Mouse (Mus musculus) midbrain, embryonic 14.5 days (tissue): Measurements from ENCODE around the gene Clstn1. TPM values are rescaled to one million over a fixed set of nuclear protein-coding genes. Genes with fewer than 3 reads are reported as not detected.

Experiments
- ATAC-seq: fragments of 200-750 bp; cut with Nextera tagmentation; 2 replicates; pipeline ENCODE4 v1.8.0; 2017; ENCODE audit warnings: moderate number of reproducible peaks, moderate library complexity; ENCODE audit not compliant: low FRiP score, low TSS enrichment
- DNase-seq: peaks from one replicate; pipeline ENCODE4 v3.0.0-alpha.2; 2015
- H3K27ac ChIP-seq: fragments of 300-500 bp; sonication (generic); replicated peaks from 2 replicates; pipeline ENCODE4 v1.5.1; 2014; ENCODE audit warnings: mild to moderate bottlenecking, low read depth, low read length, moderate library complexity
- H3K27me3 ChIP-seq: fragments of 300-500 bp; sonication (generic); 2 replicates; pipeline ENCODE4 v1.6.1; 2014; ENCODE audit warnings: low read length, control low read depth, mixed read lengths; ENCODE audit not compliant: control insufficient read depth, insufficient read depth
- H3K36me3 ChIP-seq: fragments of 300-500 bp; sonication (generic); 2 replicates; pipeline ENCODE4 v1.6.1; 2014; ENCODE audit warnings: low read length, control low read depth; ENCODE audit not compliant: control insufficient read depth, insufficient read depth
- H3K4me1 ChIP-seq: fragments of 300-500 bp; sonication (generic); 2 replicates; pipeline ENCODE4 v1.6.1; 2014; ENCODE audit warnings: mild to moderate bottlenecking, antibody characterized with exemption, low read length, control low read depth; ENCODE audit not compliant: control insufficient read depth, insufficient read depth
- H3K4me2 ChIP-seq: fragments of 300-500 bp; sonication (generic); 2 replicates; pipeline ENCODE4 v1.6.1; 2014; ENCODE audit warnings: mild to moderate bottlenecking, low read length, moderate library complexity
- H3K4me3 ChIP-seq: fragments of 300-500 bp; sonication (generic); replicated peaks from 2 replicates; pipeline ENCODE4 v1.5.1; 2014; ENCODE audit warnings: low read depth, low read length
- H3K9ac ChIP-seq: fragments of 300-500 bp; sonication (generic); replicated peaks from 2 replicates; pipeline ENCODE4 v1.6.1; 2014; ENCODE audit warnings: mild to moderate bottlenecking, low read length, moderate library complexity
- H3K9me3 ChIP-seq: fragments of 300-500 bp; sonication (generic); 2 replicates; pipeline ENCODE4 v1.6.1; 2016; ENCODE audit warnings: low read length, control low read depth, mixed read lengths; ENCODE audit not compliant: control insufficient read depth
- WGBS: fragments of 180-500 bp; shearing (Covaris S2); extraction: QIAGEN DNeasy Blood & Tissue Kit; methylation state at CpG from one replicate; pipeline ENCODE4 v1.1.7; 2014; 5-methylcytosine and 5-hydroxymethylcytosine counted together
- polyA plus RNA-seq: library from polyadenylated mRNA; unstranded; fragments of >200 nt; fragmentation: Nextera tagmentation; extraction: Ambion mirVana; gene quantifications from 2 replicates; pipeline ENCODE4 v1.2.1, GENCODE M21; 2014

Gene Clstn1
- polyA plus RNA-seq, 1 experiment from 2014 or later: 104 TPM

GRCm38 (mm10) chr4:149599549-149599948 is 13.3 kb downstream of the Clstn1 start:
- H3K27ac ChIP-seq: no peak overlapping the region
- ATAC-seq: no peak
- no peak overlapping the region for H3K4me2 ChIP-seq
- H3K27me3 ChIP-seq: no peaks in the 10 kb centered on the region
- no peak overlapping the region for H3K4me3 ChIP-seq
- DNase-seq: no peak
- H3K36me3 ChIP-seq: no peaks in the 10 kb centered on the region
- 90% methylated on average over 6 of the region's 6 CpGs for WGBS
- H3K9ac ChIP-seq: no peak overlapping the region
- peaks cover 8% of the 10 kb centered on the region for H3K4me1 ChIP-seq
- H3K9me3 ChIP-seq: no peaks in the 10 kb centered on the region

GRCm38 (mm10) chr4:149600130-149600529 is 13.9 kb downstream of the Clstn1 start:
- H3K9me3 ChIP-seq: no peaks in the 10 kb centered on the region
- no peaks in the 10 kb centered on the region for H3K27me3 ChIP-seq
- 0 out of 2 replicates have a peak, but pooled peaks cover 3% of the 10 kb centered on the region for H3K4me1 ChIP-seq
- ATAC-seq (no peak), DNase-seq (no peak)
- WGBS: 92% methylated on average over 4 of the region's 4 CpGs
- no peaks in the 10 kb centered on the region for H3K36me3 ChIP-seq
- H3K9ac ChIP-seq: no peak overlapping the region
- H3K27ac ChIP-seq: no peak overlapping the region
- no peak overlapping the region for H3K4me3 ChIP-seq
- H3K4me2 ChIP-seq: no peak overlapping the region

GRCm38 (mm10) chr4:149601484-149601883 is 15.2 kb downstream of the Clstn1 start:
- Histone ChIP-seq H3K27ac (no peak overlapping the region; the same call in 1 of the 2 replicates), H3K27me3 (no peaks in the 10 kb centered on the region), H3K36me3 (no peaks in the 10 kb centered on the region), H3K9me3 (no peaks in the 10 kb centered on the region), H3K4me1 (peaks cover 8% of the 10 kb centered on the region), H3K9ac (no peak overlapping the region), H3K4me3 (no peak overlapping the region), H3K4me2 (no peak overlapping the region)
- ATAC-seq (no peak), DNase-seq (peak; percentile 50)
- WGBS: 57% methylated on average over 4 of the region's 4 CpGs

- ATAC-seq (no peak), DNase-seq (no peak)
- Histone ChIP-seq H3K9me3 (no peaks in the 10 kb centered on the region), H3K36me3 (no peaks in the 10 kb centered on the region), H3K4me1 (peaks cover 15% of the 10 kb centered on the region), H3K27ac (no peak overlapping the region), H3K4me2 (no peak overlapping the region), H3K27me3 (no peaks in the 10 kb centered on the region), H3K4me3 (no peak overlapping the region), H3K9ac (no peak overlapping the region)
- WGBS: 44% methylated on average over 7 of the region's 7 CpGs
Measured at GRCm38 (mm10) chr4:149602236-149602635, 16.0 kb downstream of the Clstn1 start.

GRCm38 (mm10) chr4:149603860-149604259 is 17.6 kb downstream of the Clstn1 start:
- no peak overlapping the region for H3K27ac ChIP-seq
- H3K4me3 ChIP-seq: no peak overlapping the region
- DNase-seq (no peak), ATAC-seq (no peak)
- no peak overlapping the region for H3K9ac ChIP-seq
- WGBS: 60% methylated on average over 1 of the region's 1 CpGs
- no peaks in the 10 kb centered on the region for H3K27me3 ChIP-seq
- H3K9me3 ChIP-seq: no peaks in the 10 kb centered on the region
- H3K4me2 ChIP-seq: no peak overlapping the region
- H3K36me3 ChIP-seq: no peaks in the 10 kb centered on the region
- H3K4me1 ChIP-seq: peaks cover 22% of the 10 kb centered on the region

- H3K4me1 ChIP-seq: peaks cover 24% of the 10 kb centered on the region
- no peak overlapping the region for H3K4me2 ChIP-seq
- H3K4me3 ChIP-seq: no peak overlapping the region
- DNase-seq (no peak), ATAC-seq (no peak)
- WGBS: 84% methylated on average over 3 of the region's 3 CpGs
- H3K27me3 ChIP-seq: no peaks in the 10 kb centered on the region
- H3K9ac ChIP-seq: no peak overlapping the region
- H3K36me3 ChIP-seq: no peaks in the 10 kb centered on the region
- no peak overlapping the region for H3K27ac ChIP-seq
- H3K9me3 ChIP-seq: no peaks in the 10 kb centered on the region
Measured at GRCm38 (mm10) chr4:149604518-149604917, 18.2 kb downstream of the Clstn1 start.

GRCm38 (mm10) chr4:149606056-149606455 is 19.8 kb downstream of the Clstn1 start:
- H3K27ac ChIP-seq: peak overlapping the region; percentile 55; the same call in 1 of the 2 replicates
- H3K4me1 ChIP-seq: peaks cover 25% of the 10 kb centered on the region
- H3K36me3 ChIP-seq: no peaks in the 10 kb centered on the region
- H3K9me3 ChIP-seq: no peaks in the 10 kb centered on the region
- ATAC-seq (no peak), DNase-seq (peak; percentile 41)
- 58% methylated on average over 18 of the region's 18 CpGs for WGBS
- no peaks in the 10 kb centered on the region for H3K27me3 ChIP-seq
- no peak overlapping the region for H3K4me3 ChIP-seq
- 0 out of 2 replicates have a peak overlapping the region, but pooled peaks have one; percentile 23 for H3K9ac ChIP-seq
- no peak overlapping the region for H3K4me2 ChIP-seq

GRCm38 (mm10) chr4:149606766-149607358 is 20.6 kb downstream of the Clstn1 start:
- Histone ChIP-seq H3K9me3 (no peaks in the 10 kb centered on the region), H3K27ac (peak overlapping the region; percentile 55; the same call in 1 of the 2 replicates), H3K4me1 (peaks cover 25% of the 10 kb centered on the region), H3K4me3 (no peak overlapping the region), H3K27me3 (no peaks in the 10 kb centered on the region), H3K9ac (no peak overlapping the region), H3K36me3 (no peaks in the 10 kb centered on the region), H3K4me2 (no peak overlapping the region)
- WGBS: 35% methylated on average over 15 of the region's 15 CpGs
- peak; percentile 30 for DNase-seq
- ATAC-seq: no peak

- Histone ChIP-seq H3K36me3 (no peaks in the 10 kb centered on the region), H3K4me1 (peaks cover 22% of the 10 kb centered on the region), H3K27ac (peak overlapping the region; percentile 22), H3K4me3 (no peak overlapping the region), H3K9ac (no peak overlapping the region), H3K4me2 (no peak overlapping the region), H3K9me3 (no peaks in the 10 kb centered on the region), H3K27me3 (no peaks in the 10 kb centered on the region)
- peak; percentile 30 for DNase-seq
- 61% methylated on average over 20 of the region's 20 CpGs for WGBS
- peak; percentile 6; the same call in 1 of the 2 replicates for ATAC-seq
Measured at GRCm38 (mm10) chr4:149607591-149608308, 21.5 kb downstream of the Clstn1 start.
